Mouse (Mus musculus) cerebellum, postnatal 10 days (tissue): ENCODE data around the gene Galnt11.

Source experiments
- DNase-seq, 2 experiments: peaks; one replicate each; pipeline ENCODE4 v3.0.0; 2021; ENCODE audit warnings: mixed read lengths in 2 of 2

Gene Galnt11

GRCm38 (mm10) chr5:25254491-25254890 is 32.8 kb downstream of the Galnt11 start:
- DNase-seq, result no peak

GRCm38 (mm10) chr5:25256686-25257085 is 35.0 kb downstream of the Galnt11 start:
- DNase-seq, result no peak

GRCm38 (mm10) chr5:25261452-25261851 is 39.7 kb downstream of the Galnt11 start:
- no peak for DNase-seq

GRCm38 (mm10) chr5:25262266-25262665 is 40.6 kb downstream of the Galnt11 start:
- no peak for DNase-seq

- no peak for DNase-seq
Observed at GRCm38 (mm10) chr5:25268258-25268888, 46.7 kb downstream of the Galnt11 start.

- no peak for DNase-seq
Observed at GRCm38 (mm10) chr5:25275629-25276028, 53.9 kb downstream of the Galnt11 start.

GRCm38 (mm10) chr5:25276365-25276764 is 54.7 kb downstream of the Galnt11 start:
- no peak for DNase-seq

- DNase-seq, result no peak
Observed at GRCm38 (mm10) chr5:25283988-25284387, 62.3 kb downstream of the Galnt11 start.

GRCm38 (mm10) chr5:25296830-25297229 is 75.1 kb downstream of the Galnt11 start:
- DNase-seq, result no peak

- no peak for DNase-seq
Observed at GRCm38 (mm10) chr5:25310226-25310625, 88.5 kb downstream of the Galnt11 start.

- DNase-seq, result peak; percentile 57 to 59
Observed at GRCm38 (mm10) chr5:25313881-25314280, 92.2 kb downstream of the Galnt11 start.
